Mouse (Mus musculus): ENCODE data around the gene Gm16223. TPM values are rescaled to one million over a fixed set of nuclear protein-coding genes. Genes with fewer than 3 reads are reported as not detected.

Gene Gm16223
- polyA plus RNA-seq (2014; fragmentation: Nextera tagmentation; extraction: Ambion mirVana): not detected in 2 replicates

- Histone ChIP-seq H3K36me3 (ENCODE audit: control insufficient read depth, insufficient read depth, low read length) (no peaks in the 10 kb centered on the region), H3K4me3 (ENCODE audit: low read length) (no peak within 1 kb of the TSS), H3K9me3 (ENCODE audit: control insufficient read depth, low read length) (no peaks in the 10 kb centered on the region), H3K4me1 (ENCODE audit: control insufficient read depth, insufficient read depth, low read length) (no peaks in the 10 kb centered on the region), H3K4me2 (replicated peaks; ENCODE audit: low read depth, low read length) (no peak within 1 kb of the TSS), H3K9ac (ENCODE audit: low read depth, low read length) (no peak within 1 kb of the TSS), H3K27me3 (ENCODE audit: control insufficient read depth, insufficient read depth, low read length) (no peaks in the 10 kb centered on the region), H3K27ac (ENCODE audit: low read depth, low read length) (no peak within 1 kb of the TSS)
- ATAC-seq (ENCODE audit: low FRiP score, low TSS enrichment): no peak
- WGBS: 87% methylated on average over 10 of the region's 10 CpGs
These were observed at the start of gene Gm16223 for GRCm38 (mm10) chr5:42067476-42068187. Gm16223 (plus strand) TSS chr5:42067960.

GRCm38 (mm10) chr5:42022029-42022428, 45.7 kb upstream of the Gm16223 start:
- Histone ChIP-seq H3K9ac (ENCODE audit: low read depth, low read length) (no peak overlapping the region), H3K36me3 (ENCODE audit: control insufficient read depth, insufficient read depth, low read length) (no peaks in the 10 kb centered on the region), H3K4me1 (ENCODE audit: control insufficient read depth, insufficient read depth, low read length) (no peaks in the 10 kb centered on the region), H3K4me2 (replicated peaks; ENCODE audit: low read depth, low read length) (no peak overlapping the region), H3K27me3 (ENCODE audit: control insufficient read depth, insufficient read depth, low read length) (no peaks in the 10 kb centered on the region), H3K9me3 (ENCODE audit: control insufficient read depth, low read length) (no peaks in the 10 kb centered on the region), H3K4me3 (ENCODE audit: low read length) (no peak overlapping the region), H3K27ac (ENCODE audit: low read depth, low read length) (no peak overlapping the region)
- WGBS: 82% methylated on average over 3 of the region's 3 CpGs
- ATAC-seq (ENCODE audit: low FRiP score, low TSS enrichment): no peak

- no peak overlapping the region for H3K27ac ChIP-seq (ENCODE audit: low read depth, low read length)
- no peak overlapping the region for H3K9ac ChIP-seq (ENCODE audit: low read depth, low read length)
- H3K4me1 ChIP-seq (ENCODE audit: control insufficient read depth, insufficient read depth, low read length): no peaks in the 10 kb centered on the region
- H3K4me2 ChIP-seq (replicated peaks; ENCODE audit: low read depth, low read length): no peak overlapping the region
- no peak overlapping the region for H3K4me3 ChIP-seq (ENCODE audit: low read length)
- no peaks in the 10 kb centered on the region for H3K9me3 ChIP-seq (ENCODE audit: control insufficient read depth, low read length)
- no peaks in the 10 kb centered on the region for H3K27me3 ChIP-seq (ENCODE audit: control insufficient read depth, insufficient read depth, low read length)
- no peaks in the 10 kb centered on the region for H3K36me3 ChIP-seq (ENCODE audit: control insufficient read depth, insufficient read depth, low read length)
- WGBS: 82% methylated on average over 1 of the region's 1 CpGs
- ATAC-seq (ENCODE audit: low FRiP score, low TSS enrichment): no peak
These were observed 44.2 kb upstream of the Gm16223 start for GRCm38 (mm10) chr5:42023521-42023920.

GRCm38 (mm10) chr5:42036388-42037082, 31.2 kb upstream of the Gm16223 start:
- 65% methylated on average over 15 of the region's 15 CpGs for WGBS
- Histone ChIP-seq H3K27ac (ENCODE audit: low read depth, low read length) (no peak overlapping the region), H3K4me1 (ENCODE audit: control insufficient read depth, insufficient read depth, low read length) (no peaks in the 10 kb centered on the region), H3K36me3 (ENCODE audit: control insufficient read depth, insufficient read depth, low read length) (no peaks in the 10 kb centered on the region), H3K27me3 (ENCODE audit: control insufficient read depth, insufficient read depth, low read length) (no peaks in the 10 kb centered on the region), H3K9me3 (ENCODE audit: control insufficient read depth, low read length) (no peaks in the 10 kb centered on the region), H3K4me2 (replicated peaks; ENCODE audit: low read depth, low read length) (no peak overlapping the region), H3K4me3 (ENCODE audit: low read length) (no peak overlapping the region), H3K9ac (ENCODE audit: low read depth, low read length) (no peak overlapping the region)
- no peak for ATAC-seq (ENCODE audit: low FRiP score, low TSS enrichment)

GRCm38 (mm10) chr5:42054636-42055035, 13.1 kb upstream of the Gm16223 start:
- ATAC-seq (ENCODE audit: low FRiP score, low TSS enrichment): no peak
- Histone ChIP-seq H3K9ac (ENCODE audit: low read depth, low read length) (no peak overlapping the region), H3K27ac (ENCODE audit: low read depth, low read length) (no peak overlapping the region), H3K4me2 (replicated peaks; ENCODE audit: low read depth, low read length) (no peak overlapping the region), H3K9me3 (ENCODE audit: control insufficient read depth, low read length) (no peaks in the 10 kb centered on the region), H3K4me3 (ENCODE audit: low read length) (no peak overlapping the region), H3K36me3 (ENCODE audit: control insufficient read depth, insufficient read depth, low read length) (no peaks in the 10 kb centered on the region), H3K27me3 (ENCODE audit: control insufficient read depth, insufficient read depth, low read length) (no peaks in the 10 kb centered on the region), H3K4me1 (ENCODE audit: control insufficient read depth, insufficient read depth, low read length) (no peaks in the 10 kb centered on the region)
- WGBS: 49% methylated on average over 4 of the region's 4 CpGs

- H3K27me3 ChIP-seq (ENCODE audit: control insufficient read depth, insufficient read depth, low read length): no peaks in the 10 kb centered on the region
- no peaks in the 10 kb centered on the region for H3K4me1 ChIP-seq (ENCODE audit: control insufficient read depth, insufficient read depth, low read length)
- ATAC-seq (ENCODE audit: low FRiP score, low TSS enrichment): no peak
- H3K36me3 ChIP-seq (ENCODE audit: control insufficient read depth, insufficient read depth, low read length): no peaks in the 10 kb centered on the region
- WGBS: 86% methylated on average over 5 of the region's 5 CpGs
- no peaks in the 10 kb centered on the region for H3K9me3 ChIP-seq (ENCODE audit: control insufficient read depth, low read length)
- H3K9ac ChIP-seq (ENCODE audit: low read depth, low read length): no peak overlapping the region
- H3K4me3 ChIP-seq (ENCODE audit: low read length): no peak overlapping the region
- H3K4me2 ChIP-seq (replicated peaks; ENCODE audit: low read depth, low read length): no peak overlapping the region
- no peak overlapping the region for H3K27ac ChIP-seq (ENCODE audit: low read depth, low read length)
These were observed 12.6 kb upstream of the Gm16223 start for GRCm38 (mm10) chr5:42055151-42055550.

GRCm38 (mm10) chr5:42065090-42065489, 2.7 kb upstream of the Gm16223 start:
- Histone ChIP-seq H3K27me3 (ENCODE audit: control insufficient read depth, insufficient read depth, low read length) (no peaks in the 10 kb centered on the region), H3K4me3 (ENCODE audit: low read length) (no peak overlapping the region), H3K9ac (ENCODE audit: low read depth, low read length) (no peak overlapping the region), H3K27ac (ENCODE audit: low read depth, low read length) (no peak overlapping the region), H3K4me1 (ENCODE audit: control insufficient read depth, insufficient read depth, low read length) (no peaks in the 10 kb centered on the region), H3K36me3 (ENCODE audit: control insufficient read depth, insufficient read depth, low read length) (no peaks in the 10 kb centered on the region), H3K4me2 (replicated peaks; ENCODE audit: low read depth, low read length) (no peak overlapping the region), H3K9me3 (ENCODE audit: control insufficient read depth, low read length) (no peaks in the 10 kb centered on the region)
- whole genome bisulfite sequencing: 59% methylated on average over 2 of the region's 2 CpGs
- ATAC-seq (ENCODE audit: low FRiP score, low TSS enrichment): no peak

GRCm38 (mm10) chr5:42067075-42067474, 685 bp upstream of the Gm16223 start:
- Histone ChIP-seq H3K27me3 (ENCODE audit: control insufficient read depth, insufficient read depth, low read length) (no peaks in the 10 kb centered on the region), H3K9me3 (ENCODE audit: control insufficient read depth, low read length) (no peaks in the 10 kb centered on the region), H3K9ac (ENCODE audit: low read depth, low read length) (no peak overlapping the region), H3K27ac (ENCODE audit: low read depth, low read length) (no peak overlapping the region), H3K36me3 (ENCODE audit: control insufficient read depth, insufficient read depth, low read length) (no peaks in the 10 kb centered on the region), H3K4me3 (ENCODE audit: low read length) (no peak overlapping the region), H3K4me2 (replicated peaks; ENCODE audit: low read depth, low read length) (no peak overlapping the region), H3K4me1 (ENCODE audit: control insufficient read depth, insufficient read depth, low read length) (no peaks in the 10 kb centered on the region)
- WGBS: 82% methylated on average over 3 of the region's 3 CpGs
- ATAC-seq (ENCODE audit: low FRiP score, low TSS enrichment): no peak

- Histone ChIP-seq H3K4me2 (replicated peaks; ENCODE audit: low read depth, low read length) (no peak overlapping the region), H3K36me3 (ENCODE audit: control insufficient read depth, insufficient read depth, low read length) (no peaks in the 10 kb centered on the region), H3K27ac (ENCODE audit: low read depth, low read length) (no peak overlapping the region), H3K4me1 (ENCODE audit: control insufficient read depth, insufficient read depth, low read length) (no peaks in the 10 kb centered on the region), H3K27me3 (ENCODE audit: control insufficient read depth, insufficient read depth, low read length) (no peaks in the 10 kb centered on the region), H3K9ac (ENCODE audit: low read depth, low read length) (no peak overlapping the region), H3K9me3 (ENCODE audit: control insufficient read depth, low read length) (no peaks in the 10 kb centered on the region), H3K4me3 (ENCODE audit: low read length) (no peak overlapping the region)
- 81% methylated on average over 1 of the region's 1 CpGs for WGBS
- ATAC-seq (ENCODE audit: low FRiP score, low TSS enrichment): no peak
These were observed 424 bp downstream of the Gm16223 start for GRCm38 (mm10) chr5:42068188-42068579.
